Mouse (Mus musculus) right cerebral cortex, postnatal 14 days (tissue): ENCODE measurements around the gene Ptprm.

Experiments used
- DNase-seq: peaks from one replicate; pipeline ENCODE4 v3.0.0; 2022

Gene Ptprm

GRCm38 (mm10) chr17:67054202-67054601 lies 300.1 kb downstream of the Ptprm start:
- no peak for DNase-seq

GRCm38 (mm10) chr17:67052624-67053314 lies 301.5 kb downstream of the Ptprm start:
- DNase-seq, result no peak

DNA sequence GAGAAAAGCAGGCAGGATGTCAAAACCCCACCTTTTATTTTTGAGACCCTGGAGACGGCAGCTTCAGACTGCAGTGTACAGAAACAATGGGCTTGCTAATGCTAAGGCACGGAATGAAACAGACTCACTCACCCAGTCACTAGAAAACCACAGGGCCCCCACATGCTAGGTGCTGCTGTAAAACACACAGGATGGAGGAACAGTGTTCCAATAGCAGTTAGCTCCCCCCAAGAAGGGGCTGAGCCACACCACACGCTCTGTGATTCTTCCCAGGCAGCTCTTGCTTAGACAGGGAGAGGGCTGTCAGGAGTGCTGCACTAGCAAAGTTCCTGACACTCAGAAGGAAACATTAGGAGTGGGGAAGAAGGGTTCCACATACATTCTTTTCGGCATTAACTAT lies 306.6 kb downstream of the Ptprm start:
- no peak for DNase-seq

DNA sequence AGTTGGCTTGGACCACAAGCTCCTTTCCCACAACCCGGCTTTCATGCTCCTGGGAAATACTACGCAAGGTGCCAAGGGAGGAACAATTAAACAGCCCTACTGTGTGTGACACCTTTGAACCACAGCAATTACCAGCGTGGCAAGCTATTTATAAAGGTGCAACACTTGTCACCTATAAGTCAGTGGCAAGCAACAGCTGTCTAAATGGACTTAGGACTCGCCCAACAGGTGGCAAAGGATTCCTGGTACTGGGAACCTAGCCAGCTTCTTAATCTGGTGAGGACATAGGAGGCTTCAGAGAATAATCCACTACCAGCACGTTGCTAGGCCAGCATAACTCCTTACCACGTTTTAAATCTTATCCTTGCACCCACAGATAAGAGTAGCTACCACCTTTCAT lies 315.7 kb downstream of the Ptprm start:
- DNase-seq, result no peak

DNA sequence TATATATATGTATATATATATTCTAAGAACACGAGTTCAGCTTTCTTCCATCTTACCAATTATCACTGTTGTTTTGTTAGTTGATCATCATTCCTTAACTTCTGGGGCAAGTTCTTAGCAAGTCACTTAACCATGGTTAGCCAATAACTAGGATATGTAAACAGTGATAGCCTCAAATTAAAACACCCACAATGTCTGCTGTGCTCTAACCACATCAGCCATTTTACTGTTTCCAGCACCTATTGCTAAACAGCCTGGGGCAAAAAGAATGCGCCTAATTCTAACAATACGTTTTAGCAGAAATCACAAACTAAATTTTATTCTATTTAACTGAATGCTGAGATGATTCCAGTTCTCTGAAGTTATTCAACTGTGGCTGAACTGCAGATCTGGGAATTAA lies 320.7 kb downstream of the Ptprm start:
- no peak for DNase-seq

DNA sequence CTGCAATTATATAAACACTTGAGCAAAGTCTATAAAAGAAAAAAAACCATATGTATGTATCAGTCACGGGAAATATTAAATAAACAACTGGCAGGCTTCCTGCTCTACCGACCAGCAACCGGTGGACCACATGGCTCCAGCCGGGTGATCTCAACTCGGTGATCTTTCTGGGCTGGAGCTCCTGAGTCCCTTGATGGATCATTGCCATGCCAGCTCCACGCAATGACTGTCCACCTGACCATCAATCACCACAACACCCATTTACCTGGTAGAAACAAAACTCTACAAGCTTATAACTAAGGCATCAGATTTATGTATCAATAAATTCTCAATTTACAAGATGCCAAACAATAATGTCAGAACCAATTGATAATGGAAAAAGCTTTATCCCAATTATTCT lies 322.2 kb downstream of the Ptprm start:
- DNase-seq, result no peak

DNA sequence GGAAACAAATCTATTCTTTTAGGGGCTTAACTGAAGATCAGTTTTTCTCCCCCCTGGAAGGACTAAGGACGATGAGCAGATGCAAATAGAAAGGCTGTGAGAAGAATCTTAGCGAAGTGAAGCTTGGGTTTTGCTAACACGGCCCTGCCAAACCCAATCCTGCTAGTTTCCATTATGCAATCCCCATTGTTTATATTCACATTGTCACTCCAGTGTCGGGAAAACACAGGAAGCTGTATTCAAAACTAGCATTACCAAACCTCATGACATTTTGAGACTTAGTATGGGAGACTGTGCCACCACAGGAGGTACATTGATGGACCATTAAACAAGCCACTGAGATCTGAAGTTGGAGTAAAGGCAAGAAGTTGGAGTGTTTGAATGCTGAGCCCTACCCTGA lies 322.9 kb downstream of the Ptprm start:
- no peak for DNase-seq

DNA sequence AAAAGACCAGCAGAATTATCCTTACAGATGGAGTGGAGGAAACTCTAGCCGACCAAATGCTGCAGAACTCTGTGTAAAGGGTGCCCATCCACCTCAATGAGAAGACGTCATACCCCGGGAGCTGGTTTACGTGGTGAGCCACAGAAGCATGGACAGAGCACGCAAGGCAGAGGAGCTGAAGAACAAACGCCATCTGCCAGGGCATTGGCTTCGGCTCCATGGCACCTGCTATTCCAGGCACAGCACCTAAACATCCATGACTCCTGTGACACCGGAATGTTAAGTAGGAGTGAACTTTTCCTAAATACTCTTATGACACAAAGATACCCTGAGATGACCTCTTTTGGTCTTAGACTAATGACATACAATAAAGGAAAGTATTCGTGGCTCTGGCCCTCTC lies 327.0 kb downstream of the Ptprm start:
- DNase-seq, result no peak

GRCm38 (mm10) chr17:67016501-67016900 lies 337.8 kb downstream of the Ptprm start:
- no peak for DNase-seq

GRCm38 (mm10) chr17:67013217-67013616 lies 341.0 kb downstream of the Ptprm start:
- DNase-seq, result no peak

DNA sequence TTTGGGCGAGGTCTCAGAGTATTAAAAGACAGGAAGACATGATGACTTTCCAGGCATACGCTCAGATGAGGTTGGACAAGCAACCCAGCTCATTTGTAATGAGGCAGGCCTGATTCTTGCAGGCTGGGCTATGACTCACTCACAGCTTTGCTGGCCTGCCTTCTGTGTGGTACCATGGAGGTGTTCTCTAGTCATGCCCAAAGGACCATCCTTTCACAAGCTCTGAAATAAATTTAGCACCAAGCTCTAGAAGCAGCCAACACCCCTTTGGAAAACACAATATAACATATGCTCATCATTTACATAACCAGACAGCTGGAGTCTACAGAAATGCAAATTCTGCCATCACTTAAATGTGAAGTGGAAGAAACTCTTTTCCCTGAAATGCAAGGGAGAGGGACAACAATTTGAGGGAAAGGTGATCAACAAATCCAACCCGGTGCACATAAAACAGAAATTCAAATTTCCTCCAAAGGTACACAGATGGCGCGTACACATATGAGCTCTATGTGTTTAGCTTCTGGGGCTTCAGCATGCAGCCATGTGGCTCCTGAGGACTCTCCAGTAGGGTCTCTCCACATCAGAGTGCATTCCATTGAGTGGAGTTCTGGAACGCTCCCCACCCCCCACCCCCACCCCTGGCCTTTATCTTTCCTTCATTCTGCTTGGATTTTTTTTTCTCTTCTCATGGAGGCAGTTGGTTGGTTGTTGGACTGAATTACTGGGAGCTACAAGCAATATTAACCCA lies 342.2 kb downstream of the Ptprm start:
- peak; percentile 23 for DNase-seq

DNA sequence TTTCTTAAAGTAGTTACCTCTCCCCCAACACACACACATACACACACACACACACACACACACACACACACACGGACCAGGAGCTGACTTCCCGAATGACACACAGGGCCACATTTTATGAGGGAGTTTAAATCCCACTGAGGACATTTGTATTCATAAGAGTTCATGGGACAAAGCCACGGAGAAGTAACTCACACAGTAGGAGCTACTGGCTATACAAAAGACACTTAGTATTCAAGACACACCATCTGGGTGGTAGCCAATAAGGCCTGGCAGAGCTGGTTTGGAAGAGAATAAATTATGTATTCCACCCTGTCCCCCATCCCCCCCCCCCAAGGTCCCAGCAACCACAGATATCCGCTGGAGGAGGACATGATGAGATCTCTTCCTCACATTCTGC lies 344.1 kb downstream of the Ptprm start:
- DNase-seq, result no peak

DNA sequence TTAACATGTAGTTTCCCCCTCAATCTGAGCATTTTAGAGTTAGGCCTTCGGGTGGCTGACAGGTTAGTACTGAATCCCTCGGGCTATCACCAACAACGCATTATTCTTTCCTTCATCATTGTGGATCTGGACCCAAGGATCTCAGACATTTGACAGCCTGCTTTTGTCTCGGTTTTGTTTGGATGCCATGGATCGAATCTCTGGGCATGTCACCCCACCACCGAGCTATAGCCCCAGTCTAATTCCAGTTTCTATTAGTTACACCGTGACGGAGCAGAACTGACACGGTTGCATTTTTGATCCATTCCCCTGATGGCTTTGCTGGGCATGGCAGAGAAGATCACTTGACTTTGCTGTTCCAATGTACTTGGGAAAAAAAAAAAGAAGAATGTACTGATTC lies 346.1 kb downstream of the Ptprm start:
- DNase-seq, result no peak

GRCm38 (mm10) chr17:67006740-67007385 lies 347.4 kb downstream of the Ptprm start:
- peak; percentile 72 for DNase-seq

GRCm38 (mm10) chr17:66996882-66997281 lies 357.4 kb downstream of the Ptprm start:
- DNase-seq, result no peak

DNA sequence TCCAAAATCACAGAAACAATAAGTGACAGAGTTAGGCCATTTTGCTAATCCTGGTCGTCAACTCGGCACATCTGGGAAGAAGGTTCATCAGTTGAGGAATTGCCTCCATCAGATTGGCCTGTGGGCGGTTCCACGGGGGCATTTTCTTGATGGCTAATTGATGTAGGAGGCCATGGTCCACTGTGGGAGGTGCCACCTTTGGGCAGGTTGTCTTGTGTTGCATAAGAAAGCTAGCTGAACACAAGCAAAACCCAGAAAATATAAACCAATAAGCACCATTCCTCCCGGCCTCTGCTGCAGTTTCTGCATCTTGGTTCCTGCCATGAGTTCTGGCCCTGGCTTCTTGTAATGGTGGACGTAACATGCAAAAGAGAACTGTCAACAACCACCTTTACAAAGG lies 358.2 kb downstream of the Ptprm start:
- DNase-seq, result no peak

DNA sequence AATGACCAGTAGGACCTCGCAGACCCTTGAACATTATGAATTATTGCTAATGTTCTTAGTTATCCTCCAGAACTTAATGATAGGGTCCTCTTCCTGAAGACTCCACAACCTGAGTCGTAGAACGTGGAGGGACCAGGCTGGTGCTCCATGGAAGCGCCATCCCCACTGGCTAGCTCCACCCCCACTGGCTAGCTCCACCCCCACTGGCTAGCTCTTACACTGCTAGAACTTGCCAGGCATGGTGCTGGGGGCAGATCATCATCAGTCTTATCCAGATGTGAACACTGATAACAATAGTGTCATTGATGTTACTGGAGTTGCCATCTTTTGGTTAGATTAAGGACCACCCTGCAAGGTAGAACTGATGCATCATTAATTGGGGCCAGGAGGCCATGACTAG lies 362.4 kb downstream of the Ptprm start:
- no peak for DNase-seq

GRCm38 (mm10) chr17:66990761-66991160 lies 363.5 kb downstream of the Ptprm start:
- no peak for DNase-seq

DNA sequence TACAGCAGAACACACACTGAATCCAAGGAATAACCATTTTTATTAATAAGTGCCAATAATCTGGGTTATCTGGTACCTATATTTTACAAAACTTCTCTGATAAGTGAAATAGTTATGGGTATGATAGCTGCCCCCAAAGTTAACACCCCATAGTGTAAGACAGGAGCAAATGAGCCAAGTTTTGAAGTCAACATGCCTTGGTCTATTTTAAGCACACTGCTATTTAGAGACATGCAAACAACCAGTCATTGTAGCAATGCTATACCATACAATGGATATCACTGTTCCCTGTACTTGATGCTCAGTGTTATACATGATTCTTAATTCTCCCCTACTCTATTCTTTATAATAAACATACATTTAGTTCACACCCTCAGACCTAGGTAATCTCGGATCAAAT lies 366.2 kb downstream of the Ptprm start:
- no peak for DNase-seq

GRCm38 (mm10) chr17:66981649-66982048 lies 372.6 kb downstream of the Ptprm start:
- no peak for DNase-seq

DNA sequence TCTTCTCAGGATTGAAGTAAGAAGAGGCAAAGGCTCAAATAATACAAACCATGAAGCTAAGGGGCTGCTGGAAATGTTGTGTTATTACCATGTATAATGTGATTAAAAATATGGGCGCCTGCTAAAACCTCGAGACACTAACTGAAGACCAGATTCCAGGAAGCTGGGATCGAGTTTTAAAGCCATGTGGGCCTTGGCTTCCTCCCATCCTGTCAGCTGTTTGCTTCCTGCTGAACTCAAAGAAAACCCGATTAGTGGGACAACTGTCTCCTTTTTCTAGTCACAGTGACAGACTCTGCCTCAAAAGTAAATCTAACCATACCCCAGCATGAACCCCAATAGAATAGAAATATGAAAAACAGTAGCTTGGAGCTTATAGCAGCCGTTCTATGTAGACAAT lies 374.3 kb downstream of the Ptprm start:
- DNase-seq, result no peak

DNA sequence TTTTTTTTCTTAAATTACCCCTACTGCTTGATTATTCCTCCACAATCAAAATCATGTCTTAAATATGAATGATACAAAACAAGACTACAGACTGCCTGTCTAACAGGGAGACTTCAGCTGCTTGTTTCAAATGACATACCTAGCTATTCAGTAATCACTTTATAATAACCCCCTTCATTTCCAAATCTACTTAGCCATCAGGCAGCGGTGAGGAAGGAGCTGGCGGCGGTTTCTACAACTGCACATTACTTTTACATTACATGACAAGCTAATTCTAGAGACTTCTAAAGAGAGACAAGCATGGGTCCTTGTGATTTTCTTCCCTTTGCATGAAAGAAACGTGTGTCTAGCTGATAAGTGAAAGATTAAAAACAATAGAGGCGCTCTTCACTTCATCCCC lies 377.8 kb downstream of the Ptprm start:
- no peak for DNase-seq

GRCm38 (mm10) chr17:66972976-66973375 lies 381.3 kb downstream of the Ptprm start:
- no peak for DNase-seq

- DNase-seq, result no peak
These were observed 393.3 kb downstream of the Ptprm start for GRCm38 (mm10) chr17:66960986-66961385.
